Mouse (Mus musculus): ENCODE data around the gene Wdsub1.

- no peak for TF ChIP-seq HCFC1 (IDR thresholded peaks at IDR 0.05; ENCODE audit: borderline replicate concordance, insufficient read depth, low read length)
- no peak for TF ChIP-seq ZNF384 (IDR thresholded peaks at IDR 0.05; ENCODE audit: low read depth, low read length)
- no peak for TF ChIP-seq ZC3H11A (IDR thresholded peaks at IDR 0.05; ENCODE audit: borderline replicate concordance, low read depth, low read length)
Observed at GRCm38 (mm10) chr2:59820088-59820487, 62.3 kb downstream of the Wdsub1 start.

Data from ES-E14 (cell line).